Mouse (Mus musculus) stomach, postnatal 0 days (tissue): ENCODE data around the gene Cux1.

Experiments used
- CTCF ChIP-seq: IDR thresholded peaks from 2 replicates; pipeline ENCODE4 v1.5.1; 2016; ENCODE audit warnings: antibody characterized with exemption, low read depth, mild to moderate bottlenecking, moderate library complexity
- EP300 ChIP-seq: optimal IDR thresholded peaks from 2 replicates; pipeline ENCODE3; 2016; ENCODE audit warnings: antibody characterized with exemption

- TF ChIP-seq CTCF, result no peak
- no peak for TF ChIP-seq EP300
Measured at GRCm38 (mm10) chr5:136382261-136383005, 184.9 kb downstream of the Cux1 start.
